Mouse (Mus musculus): ENCODE results near the gene Tat.

Tat gene

GRCm38 (mm10) chr8:109990224-109990623 lies at the start of gene Tat:
Gene Tat (plus strand): TSS chr8:109990437.
- no peak for TF ChIP-seq GATA4 (IDR thresholded peaks at IDR 0.05; ENCODE audit: insufficient replicate concordance, low read length)

- TF ChIP-seq GATA4 (IDR thresholded peaks at IDR 0.05; ENCODE audit: insufficient replicate concordance, low read length): no peak
Measured at GRCm38 (mm10) chr8:109941606-109942360, 48.5 kb upstream of the Tat start.

GRCm38 (mm10) chr8:109945153-109945632 lies 45.0 kb upstream of the Tat start:
- TF ChIP-seq GATA4 (IDR thresholded peaks at IDR 0.05; ENCODE audit: insufficient replicate concordance, low read length): no peak

GRCm38 (mm10) chr8:109945694-109946093 lies 44.5 kb upstream of the Tat start:
- no peak for TF ChIP-seq GATA4 (IDR thresholded peaks at IDR 0.05; ENCODE audit: insufficient replicate concordance, low read length)

DNA sequence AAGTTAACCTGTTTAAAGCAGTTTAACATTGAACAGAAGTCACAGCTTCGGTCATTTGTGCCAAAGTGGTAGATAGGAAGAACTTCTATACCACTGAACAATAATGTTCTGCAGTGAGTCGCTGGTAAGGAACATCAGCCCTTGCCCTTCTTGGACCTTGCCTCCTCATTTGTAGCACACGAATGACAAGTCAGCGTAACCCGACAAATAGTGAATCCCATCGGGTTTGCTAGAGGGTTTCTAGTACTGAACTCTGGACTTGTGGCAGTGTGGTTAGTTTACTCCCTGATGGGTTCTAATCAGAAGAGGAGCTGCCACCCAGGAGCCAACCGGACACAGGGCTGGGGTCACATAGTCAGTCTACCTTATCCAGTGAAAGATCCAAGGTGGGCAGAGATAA lies 44.0 kb upstream of the Tat start:
- TF ChIP-seq GATA4 (IDR thresholded peaks at IDR 0.05; ENCODE audit: insufficient replicate concordance, low read length): no peak

DNA sequence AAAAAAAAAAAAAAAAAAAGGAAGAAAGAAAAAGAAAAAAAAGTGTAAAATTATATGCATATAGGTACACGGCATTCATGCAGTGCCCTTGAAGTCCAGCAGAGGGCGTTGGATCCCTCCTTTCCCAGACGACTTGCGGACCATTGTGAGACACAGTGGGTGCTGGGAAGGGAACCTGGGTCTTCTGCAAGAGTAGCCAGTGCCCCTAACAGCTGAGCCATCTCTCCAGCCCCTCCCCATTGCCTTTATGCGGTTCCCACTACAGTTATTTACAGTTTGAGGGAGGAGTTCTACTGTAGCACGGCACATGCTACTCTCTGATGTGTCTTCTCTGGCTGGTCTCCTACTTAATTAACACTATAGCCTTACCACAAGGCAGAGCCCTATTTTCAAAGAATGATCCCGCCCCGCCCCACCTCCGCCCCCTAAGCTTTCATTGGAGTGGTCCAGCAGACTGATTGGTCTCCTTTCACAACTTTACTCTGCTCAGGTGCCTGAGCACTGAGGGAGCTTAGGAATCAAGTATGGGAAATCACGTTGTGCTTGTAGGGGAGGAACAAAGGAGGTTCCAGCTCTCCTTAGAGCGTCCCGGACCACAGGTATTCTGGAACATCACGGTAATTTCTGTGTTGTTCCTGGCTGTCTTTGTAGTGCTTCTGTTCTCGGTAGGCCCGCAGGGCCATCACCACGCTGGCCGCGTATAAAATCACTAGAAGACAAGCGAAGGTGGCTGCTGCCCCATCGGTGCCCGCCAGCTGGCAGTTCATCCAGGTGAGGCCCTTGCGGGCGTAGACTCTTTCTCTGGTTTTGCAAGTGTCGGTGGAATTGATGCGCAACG lies 42.6 kb upstream of the Tat start:
- no peak for TF ChIP-seq GATA4 (IDR thresholded peaks at IDR 0.05; ENCODE audit: insufficient replicate concordance, low read length)

GRCm38 (mm10) chr8:109948285-109948564 lies 42.0 kb upstream of the Tat start:
- no peak for TF ChIP-seq GATA4 (IDR thresholded peaks at IDR 0.05; ENCODE audit: insufficient replicate concordance, low read length)

DNA sequence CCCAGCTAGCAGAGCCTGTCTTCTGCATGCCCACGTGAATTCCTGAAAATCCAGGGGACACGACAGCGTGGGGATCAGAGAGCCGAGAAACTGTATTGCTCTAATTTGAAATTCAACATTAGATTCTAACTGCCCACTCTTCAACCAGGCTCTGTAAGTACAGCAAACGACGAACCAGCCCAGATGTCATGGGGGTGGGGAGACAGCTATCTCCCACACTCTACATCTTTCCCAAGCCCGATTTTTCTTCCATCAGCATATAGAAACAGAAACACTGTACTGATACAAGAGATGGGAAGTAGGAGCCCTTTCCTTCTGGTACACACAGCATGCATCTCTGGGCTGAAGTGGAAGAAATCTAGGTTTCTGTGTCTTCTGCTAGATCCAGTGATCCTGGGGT lies 38.1 kb upstream of the Tat start:
- TF ChIP-seq GATA4 (IDR thresholded peaks at IDR 0.05; ENCODE audit: insufficient replicate concordance, low read length): no peak

- no peak for TF ChIP-seq GATA4 (IDR thresholded peaks at IDR 0.05; ENCODE audit: insufficient replicate concordance, low read length)
Measured at GRCm38 (mm10) chr8:109954486-109954948, 35.7 kb upstream of the Tat start.

- no peak for TF ChIP-seq GATA4 (IDR thresholded peaks at IDR 0.05; ENCODE audit: insufficient replicate concordance, low read length)
Measured at GRCm38 (mm10) chr8:109957167-109958028, 32.8 kb upstream of the Tat start.

- TF ChIP-seq GATA4 (IDR thresholded peaks at IDR 0.05; ENCODE audit: insufficient replicate concordance, low read length): no peak
Measured at GRCm38 (mm10) chr8:109958036-109958655, 32.1 kb upstream of the Tat start.

DNA sequence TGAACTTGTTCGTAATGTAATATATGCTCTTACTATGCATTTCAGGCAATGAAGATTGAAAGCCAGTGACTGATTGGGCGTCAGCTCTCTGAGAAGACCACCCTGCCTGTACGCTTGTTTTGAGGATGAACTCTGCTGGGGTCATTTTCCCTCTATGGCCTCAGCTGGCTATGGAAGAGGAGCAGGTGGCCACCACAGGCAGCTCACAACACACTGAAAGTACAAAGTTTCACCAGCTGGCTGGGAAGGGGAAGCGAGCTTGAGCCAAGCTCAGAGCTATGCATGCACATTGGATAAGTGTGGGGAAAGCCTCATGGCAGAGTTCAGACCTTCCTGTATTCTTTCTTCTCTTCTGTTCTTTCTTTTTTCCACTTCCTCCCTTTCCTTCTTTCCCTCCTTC lies 31.1 kb upstream of the Tat start:
- TF ChIP-seq GATA4 (IDR thresholded peaks at IDR 0.05; ENCODE audit: insufficient replicate concordance, low read length): no peak

DNA sequence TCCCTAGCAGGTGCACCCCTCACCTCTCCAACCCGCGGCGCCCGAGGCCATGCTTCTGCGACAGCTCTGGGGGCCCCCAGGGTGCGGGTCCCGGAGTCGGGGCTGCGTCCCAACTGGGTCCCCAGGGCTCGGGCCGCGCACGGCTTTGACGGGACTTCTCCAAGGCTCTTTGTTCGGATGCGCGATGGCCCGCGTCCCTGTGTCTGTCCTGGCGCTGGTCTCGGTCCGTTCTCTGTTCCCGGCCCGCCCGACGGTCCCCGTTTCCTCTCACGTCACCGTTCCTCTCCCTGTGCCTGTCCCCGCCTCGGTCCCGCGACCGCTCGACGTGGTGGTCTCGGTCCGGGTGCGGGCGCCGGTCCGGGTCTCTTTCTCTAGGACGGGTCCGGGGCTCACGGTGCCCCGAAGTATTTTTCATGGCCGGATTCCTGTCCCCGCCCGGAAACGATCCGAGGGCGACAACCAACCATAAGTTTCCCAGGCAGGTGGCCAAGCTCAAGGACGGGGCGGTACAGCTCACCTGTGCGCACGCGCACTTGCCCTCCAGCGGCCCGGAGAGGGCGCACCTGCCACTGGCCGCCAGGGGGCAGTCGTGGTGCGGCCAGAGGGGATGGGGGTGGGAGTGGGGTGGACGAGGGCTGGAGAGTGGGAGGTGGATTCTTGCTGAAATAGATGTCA lies 28.4 kb upstream of the Tat start, which contains the start of gene Marveld3:
Gene Marveld3, minus strand, starts transcription at position 511 of the 675 bp plus-strand sequence.
- no peak for TF ChIP-seq GATA4 (IDR thresholded peaks at IDR 0.05; ENCODE audit: insufficient replicate concordance, low read length)

DNA sequence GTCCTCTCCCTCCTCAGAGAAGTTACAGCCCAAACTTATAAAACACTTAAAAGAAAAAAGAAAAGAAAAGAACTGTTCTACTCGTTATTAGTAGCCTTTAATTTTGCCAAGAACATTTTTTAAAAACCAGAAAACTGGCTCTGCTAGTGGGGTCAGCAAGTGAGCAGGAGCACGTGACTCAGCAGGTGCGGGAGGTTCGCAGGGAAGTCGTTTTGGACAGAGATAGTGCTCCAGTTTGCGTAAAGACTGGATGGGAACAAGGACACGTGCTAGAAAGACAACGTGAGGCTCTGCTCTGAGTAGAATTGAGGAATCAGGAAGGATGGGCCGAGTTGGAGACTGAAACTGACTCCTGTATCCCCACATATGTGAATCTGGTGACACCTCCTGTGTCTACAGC lies 27.3 kb upstream of the Tat start:
- TF ChIP-seq GATA4 (IDR thresholded peaks at IDR 0.05; ENCODE audit: insufficient replicate concordance, low read length): no peak
